Mouse (Mus musculus) embryo, embryonic 11 days (tissue): ENCODE results near the gene Pik3c2a.
"Not testable (repeated sequence)": the region's sequence is repeated elsewhere in the genome, so short reads cannot be mapped to it uniquely, and the experiment has no call there.

Experiments
- DNase-seq: peaks from one replicate; pipeline ENCODE4 v3.0.0-alpha.2; 2015

Pik3c2a gene

GRCm38 (mm10) chr7:116379181-116379580 is 64.1 kb downstream of the Pik3c2a start:
- DNase-seq = not testable (repeated sequence)

- no peak for DNase-seq
Measured at GRCm38 (mm10) chr7:116374284-116374683, 69.0 kb downstream of the Pik3c2a start.

- peak; percentile 57 for DNase-seq
Measured at GRCm38 (mm10) chr7:116336226-116336625, 107.0 kb downstream of the Pik3c2a start.

- no peak for DNase-seq
Measured at GRCm38 (mm10) chr7:116335133-116335532, 108.1 kb downstream of the Pik3c2a start.

GRCm38 (mm10) chr7:116334669-116335038 is 108.6 kb downstream of the Pik3c2a start:
- no peak for DNase-seq

GRCm38 (mm10) chr7:116333713-116334668 is 109.3 kb downstream of the Pik3c2a start, which contains the start of gene Rps13:
Gene Rps13 (minus strand): TSS chr7:116334195.
- DNase-seq = peak; percentile 100

DNA sequence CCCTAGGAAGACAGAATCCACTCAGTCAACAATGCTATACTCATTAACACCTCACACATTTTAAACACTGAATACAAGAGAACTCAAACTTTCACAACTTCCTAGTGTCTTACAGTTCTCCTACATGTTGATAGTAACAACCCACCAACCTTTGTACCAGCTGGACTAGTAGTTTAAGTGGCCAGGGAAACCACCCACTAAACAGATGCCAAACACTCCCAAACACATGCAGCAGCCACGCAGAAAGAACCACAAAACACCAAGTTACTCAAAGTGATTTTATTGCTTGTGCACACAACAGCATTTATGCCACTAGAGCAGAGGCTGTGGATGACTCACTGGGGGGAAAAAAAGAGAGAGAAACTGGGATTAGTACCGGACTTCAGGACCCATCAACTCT is 112.0 kb downstream of the Pik3c2a start:
- DNase-seq = no peak

DNA sequence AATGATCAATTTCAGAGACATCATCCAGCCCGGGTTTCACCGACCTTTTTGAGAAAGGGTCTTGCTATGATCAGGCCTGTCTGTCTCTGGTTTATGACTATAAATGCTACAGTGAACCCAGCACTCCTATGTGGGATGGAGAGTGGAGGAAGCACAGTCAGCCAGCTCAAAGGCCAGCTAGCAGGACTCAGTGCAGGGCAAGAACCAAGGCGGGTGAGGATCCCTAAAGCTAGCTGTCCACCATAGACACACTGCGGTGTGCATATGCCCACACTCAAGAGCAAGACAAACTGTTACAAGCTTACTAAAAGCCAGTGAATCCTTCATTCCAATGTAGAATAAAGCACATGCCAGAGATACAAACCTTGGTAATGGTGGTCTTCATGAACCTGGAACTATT is 113.4 kb downstream of the Pik3c2a start:
- no peak for DNase-seq

GRCm38 (mm10) chr7:116328777-116329176 is 114.5 kb downstream of the Pik3c2a start:
- DNase-seq = no peak

GRCm38 (mm10) chr7:116327901-116328300 is 115.3 kb downstream of the Pik3c2a start:
- no peak for DNase-seq

DNA sequence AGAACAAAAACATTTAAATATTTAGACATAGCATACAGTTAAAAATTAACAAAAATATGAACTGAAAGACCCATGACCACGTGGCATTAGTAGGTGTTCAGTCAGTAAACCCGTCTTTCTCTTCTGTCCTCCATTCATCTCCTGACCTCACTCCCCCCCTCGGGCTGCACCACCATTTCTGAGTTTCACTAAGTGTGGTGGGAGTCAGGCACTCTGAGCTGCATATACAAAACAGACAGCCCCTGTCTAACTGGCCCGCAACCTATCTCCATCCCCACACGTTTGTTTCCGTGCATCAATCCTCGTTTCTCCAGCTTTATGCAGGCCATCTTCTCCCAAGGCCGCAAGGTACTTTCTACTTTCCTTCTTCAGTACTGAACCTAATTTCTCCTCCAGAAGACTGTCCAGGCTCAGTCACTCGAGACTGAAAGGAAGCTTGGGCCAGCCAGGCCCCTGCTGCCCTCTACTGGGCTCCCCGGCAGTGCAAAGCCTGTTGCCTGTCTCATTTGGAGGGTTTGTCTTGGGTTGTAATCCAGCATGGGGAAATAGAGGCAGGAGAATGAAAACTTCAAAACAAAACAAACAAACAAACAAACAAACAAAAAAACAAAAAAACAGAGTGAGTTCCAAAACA is 119.8 kb downstream of the Pik3c2a start:
- DNase-seq = peak; percentile 85

DNA sequence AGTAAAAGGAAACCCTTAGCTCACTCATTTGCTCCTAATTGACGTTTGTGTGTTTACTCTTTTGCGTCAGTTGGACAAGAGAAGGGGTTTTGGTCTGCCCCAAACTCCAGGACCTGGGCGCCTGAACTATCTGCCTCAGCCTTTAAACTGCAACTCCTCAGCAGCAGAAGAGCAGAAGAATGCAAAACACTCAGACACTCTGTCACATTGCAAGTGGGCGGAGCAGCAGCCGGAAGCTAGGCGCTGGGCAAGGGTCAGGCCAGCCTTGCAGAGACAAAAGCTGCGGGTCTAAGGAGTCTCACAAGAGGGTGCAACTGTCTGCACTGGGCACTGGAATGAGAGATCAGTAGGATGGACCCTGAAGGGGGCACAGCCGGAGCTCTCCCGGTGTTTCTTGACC is 133.8 kb downstream of the Pik3c2a start:
- DNase-seq = peak; percentile 71

GRCm38 (mm10) chr7:116308632-116308991 is 134.6 kb downstream of the Pik3c2a start:
- peak; percentile 61 for DNase-seq

GRCm38 (mm10) chr7:116307871-116308631 is 135.2 kb downstream of the Pik3c2a start, which contains the start of gene Plekha7:
Gene Plekha7 (minus strand): TSS chr7:116308376.
- DNase-seq = peak; percentile 76

DNA sequence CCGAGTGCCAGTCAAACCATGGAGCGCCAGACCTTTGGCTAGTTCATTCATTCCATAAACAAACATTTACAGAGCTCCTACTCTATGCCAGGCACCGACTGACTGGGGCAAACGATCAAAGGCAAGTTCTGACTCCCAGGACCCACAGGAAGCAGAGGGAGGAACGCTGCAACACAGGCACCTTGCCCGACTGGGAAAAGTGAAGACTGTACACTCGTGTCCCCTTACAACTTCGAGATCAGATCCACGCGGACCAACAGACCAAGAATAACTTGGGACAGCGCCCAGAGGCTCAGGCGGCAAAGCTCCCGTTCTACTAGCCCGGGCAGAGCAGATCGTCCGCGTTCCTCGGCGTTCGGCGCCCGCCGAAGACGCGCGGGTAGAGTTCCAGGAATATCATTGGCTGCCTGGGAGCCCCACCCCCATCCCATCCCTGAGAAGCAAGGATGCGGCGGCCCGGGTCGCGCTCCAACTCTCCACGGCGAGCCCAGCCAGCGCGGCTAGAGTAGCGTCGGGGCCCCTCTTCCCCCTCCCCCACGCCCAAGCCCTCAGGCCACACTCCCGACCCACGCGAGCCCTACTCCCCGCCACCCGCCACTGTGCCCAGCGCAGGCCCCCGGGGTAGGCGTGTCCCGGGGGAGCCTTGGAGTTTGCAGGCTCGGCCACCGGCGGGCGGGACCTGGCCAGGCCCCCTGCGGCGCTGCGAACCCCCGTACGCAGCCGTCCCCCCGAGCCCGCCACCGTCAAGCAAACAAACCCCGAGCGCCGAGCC is 136.0 kb downstream of the Pik3c2a start:
- DNase-seq = peak; percentile 90

DNA sequence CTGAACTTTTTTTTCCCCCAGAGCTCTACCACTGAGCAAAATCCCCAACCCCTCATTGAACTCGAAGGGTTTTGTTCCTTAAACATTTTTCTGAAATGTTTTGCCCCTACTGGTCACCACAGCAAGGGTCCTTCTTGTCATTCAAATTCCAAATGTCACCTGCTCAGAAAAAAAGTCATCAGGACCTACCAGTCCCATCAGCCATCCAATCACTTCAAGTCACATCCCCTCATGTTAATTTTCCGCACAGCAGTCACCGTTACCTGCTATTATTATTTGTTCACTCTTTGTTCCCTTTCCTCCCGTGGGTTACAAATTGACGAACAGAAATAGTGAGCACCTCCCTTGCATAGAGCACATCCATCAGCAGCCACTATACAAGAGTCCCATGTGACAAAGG is 136.6 kb downstream of the Pik3c2a start:
- no peak for DNase-seq

- no peak for DNase-seq
Measured at GRCm38 (mm10) chr7:116301661-116302311, 141.5 kb downstream of the Pik3c2a start.

DNA sequence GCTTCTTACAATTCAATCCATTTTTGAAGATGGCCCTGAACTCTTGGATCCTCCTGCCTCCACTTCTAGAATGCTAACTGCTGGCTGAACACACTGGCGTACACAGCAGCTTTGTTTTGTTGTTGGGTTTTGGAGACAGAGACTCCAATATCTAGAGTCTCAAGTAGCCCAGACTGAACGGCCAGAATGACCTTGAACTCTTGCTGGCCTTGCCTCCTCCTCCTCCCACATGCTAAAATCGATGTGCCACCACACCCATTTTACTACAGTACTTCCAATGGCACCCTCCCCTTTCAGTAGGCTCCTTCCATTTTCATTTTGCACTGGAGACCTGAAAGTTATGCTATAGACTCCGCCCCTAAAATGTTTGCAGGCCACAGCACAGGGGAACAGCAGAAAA is 142.1 kb downstream of the Pik3c2a start:
- no peak for DNase-seq

GRCm38 (mm10) chr7:116298851-116299250 is 144.4 kb downstream of the Pik3c2a start:
- no peak for DNase-seq

- DNase-seq = no peak
Measured at GRCm38 (mm10) chr7:116298389-116298788, 144.9 kb downstream of the Pik3c2a start.

- no peak for DNase-seq
Measured at GRCm38 (mm10) chr7:116294961-116295360, 148.3 kb downstream of the Pik3c2a start.

DNA sequence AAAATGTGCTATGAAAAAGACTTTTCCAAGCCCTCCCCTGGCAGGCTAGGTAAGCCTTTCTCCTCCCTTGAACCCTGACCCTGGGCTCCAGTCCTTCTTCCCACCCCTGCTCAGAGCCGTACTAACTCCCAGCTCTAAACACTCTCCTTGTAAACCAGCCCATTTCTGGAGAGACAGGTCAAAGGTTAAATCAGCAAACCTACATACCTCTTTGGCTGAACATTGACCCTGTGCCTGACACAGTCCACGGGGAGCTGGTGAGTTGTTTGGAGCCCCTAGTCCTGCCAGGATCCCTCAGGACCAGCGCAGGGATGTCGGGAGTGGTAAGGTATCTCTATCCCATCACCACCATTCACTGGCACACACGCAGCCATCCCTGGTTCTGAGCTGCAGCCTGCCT is 150.9 kb downstream of the Pik3c2a start:
- DNase-seq = no peak
